Mouse (Mus musculus) erythroblast, embryonic 14.5 days (primary cell): Measurements from ENCODE around the gene Ak4.

Source experiments
- GATA1 ChIP-seq: IDR thresholded peaks from 2 replicates; pipeline ENCODE4 v1.6.1; 2012; ENCODE audit warnings: low read length, inconsistent platforms, mixed read lengths
- TAL1 ChIP-seq: IDR thresholded peaks from 3 replicates; pipeline ENCODE4 v1.6.1; 2012; ENCODE audit warnings: low read length, inconsistent platforms, mixed read lengths

DNA sequence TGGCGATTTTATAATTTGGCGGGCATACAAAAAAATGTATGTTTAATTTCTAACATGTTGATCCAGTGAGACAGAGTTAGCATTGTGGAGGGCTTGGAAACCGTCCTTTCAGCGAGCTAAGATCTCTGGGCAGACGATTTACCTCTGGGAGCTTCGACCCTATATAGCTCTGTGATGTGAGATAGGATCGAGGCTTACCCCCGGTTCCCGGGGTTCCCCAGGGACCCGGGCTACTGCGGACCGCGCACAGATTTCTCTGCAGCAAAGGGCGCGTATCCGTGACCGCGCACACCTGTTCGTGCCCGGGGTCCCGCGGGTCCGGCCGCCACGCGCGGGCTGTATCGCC, 77.1 kb downstream of the Ak4 start:
- TF ChIP-seq GATA1 (no peak), TAL1 (no peak)
